Mouse (Mus musculus) layer of hippocampus, adult 2 months (tissue): ENCODE results near the gene Nxpe3. TPM values are rescaled to one million over a fixed set of nuclear protein-coding genes. Genes with fewer than 3 reads are reported as not detected.

ENCODE experiments used
- DNase-seq, 2 experiments: peaks; one replicate each; pipeline ENCODE4 v3.0.0; 2022; ENCODE audit warnings: low spot score in 2 of 2
- H3K27ac ChIP-seq: fragments of 200-600 bp; 2 replicates; pipeline ENCODE4 v1.8.1; 2022
- H3K4me3 ChIP-seq: fragments of 200-600 bp; 2 replicates; pipeline ENCODE4 v1.8.1; 2022; ENCODE audit warnings: mild to moderate bottlenecking
- CTCF ChIP-seq: fragments of 200-600 bp; conservative IDR thresholded peaks from 2 replicates; pipeline ENCODE4 v1.8.1; 2022; ENCODE audit warnings: antibody characterized with exemption, mild to moderate bottlenecking, moderate library complexity
- total RNA-seq, 2 experiments: library from RNA; stranded (reverse); gene quantifications; 2 replicates each; pipeline ENCODE4 v1.2.3; 2021

The Nxpe3 gene
- total RNA-seq, 2 experiments from 2014 or later = 11.6 to 11.7 TPM

- DNase-seq = no peak
- TF ChIP-seq CTCF = no peak
- peak overlapping the region; percentile 81 for H3K4me3 ChIP-seq
- peak overlapping the region; percentile 96 for H3K27ac ChIP-seq
These were observed 74.0 kb downstream of the Nxpe3 start for GRCm38 (mm10) chr16:55820916-55821570.

- Histone ChIP-seq H3K4me3 (peak overlapping the region; percentile 81), H3K27ac (peak overlapping the region; percentile 96)
- TF ChIP-seq CTCF = no peak
- no peak for DNase-seq
These were observed 74.7 kb downstream of the Nxpe3 start for GRCm38 (mm10) chr16:55820161-55820915.

- peak in 1 of 2 experiments; percentile 19 for DNase-seq
- H3K4me3 ChIP-seq = peak overlapping the region; percentile 81
- H3K27ac ChIP-seq = peak overlapping the region; percentile 33; the same call in 1 of the 2 replicates
- TF ChIP-seq CTCF = no peak
These were observed 75.8 kb downstream of the Nxpe3 start for GRCm38 (mm10) chr16:55819186-55819861.

GRCm38 (mm10) chr16:55817717-55818515 is 77.2 kb downstream of the Nxpe3 start:
- no peak for DNase-seq
- H3K4me3 ChIP-seq = no peak overlapping the region; the same call in 1 of the 2 replicates
- no peak for TF ChIP-seq CTCF
- H3K27ac ChIP-seq = peak overlapping the region; percentile 33; the same call in 1 of the 2 replicates

- no peak overlapping the region for H3K27ac ChIP-seq
- TF ChIP-seq CTCF = no peak
- H3K4me3 ChIP-seq = no peak overlapping the region
- DNase-seq = no peak
These were observed 78.7 kb downstream of the Nxpe3 start for GRCm38 (mm10) chr16:55816202-55816941.

- H3K4me3 ChIP-seq = no peak overlapping the region
- H3K27ac ChIP-seq = no peak overlapping the region
- DNase-seq = no peak
- TF ChIP-seq CTCF = no peak
These were observed 79.6 kb downstream of the Nxpe3 start for GRCm38 (mm10) chr16:55815466-55815865.

- Histone ChIP-seq H3K27ac (no peak overlapping the region), H3K4me3 (no peak overlapping the region)
- TF ChIP-seq CTCF = no peak
- DNase-seq = no peak
These were observed 80.4 kb downstream of the Nxpe3 start for GRCm38 (mm10) chr16:55814686-55815085.

GRCm38 (mm10) chr16:55813916-55814315 is 81.2 kb downstream of the Nxpe3 start:
- Histone ChIP-seq H3K27ac (no peak overlapping the region), H3K4me3 (no peak overlapping the region)
- no peak for TF ChIP-seq CTCF
- no peak for DNase-seq

- no peak for TF ChIP-seq CTCF
- no peak overlapping the region for H3K4me3 ChIP-seq
- no peak for DNase-seq
These were observed 83.3 kb downstream of the Nxpe3 start for GRCm38 (mm10) chr16:55811792-55812191.

GRCm38 (mm10) chr16:55809779-55810514 is 85.1 kb downstream of the Nxpe3 start:
- no peak for DNase-seq
- H3K27ac ChIP-seq = no peak overlapping the region
- no peak overlapping the region for H3K4me3 ChIP-seq
- TF ChIP-seq CTCF = no peak

More at GRCm38 (mm10) chr16:55811792-55812191, 83.3 kb downstream of the Nxpe3 start:
- no peak overlapping the region for H3K27ac ChIP-seq

GRCm38 (mm10) chr16:55809345-55809744 is 85.7 kb downstream of the Nxpe3 start:
- no peak overlapping the region for H3K4me3 ChIP-seq
- no peak for TF ChIP-seq CTCF
- H3K27ac ChIP-seq = no peak overlapping the region
- no peak for DNase-seq
